Mouse (Mus musculus) hindbrain, embryonic 12.5 days (tissue): ENCODE measurements around the gene Slc16a12. TPM values are rescaled to one million over a fixed set of nuclear protein-coding genes. Genes with fewer than 3 reads are reported as not detected.
"Not testable (repeated sequence)": the region's sequence is repeated elsewhere in the genome, so short reads cannot be mapped to it uniquely, and the experiment has no call there.

Source experiments
- ATAC-seq: fragments of 200-750 bp; cut with Nextera tagmentation; 2 replicates; pipeline ENCODE4 v1.8.0; 2017; ENCODE audit warnings: moderate TSS enrichment; ENCODE audit not compliant: low FRiP score
- H3K27ac ChIP-seq: fragments of 300-500 bp; sonication (generic); 2 replicates; pipeline ENCODE4 v1.5.1; 2016; ENCODE audit warnings: mild to moderate bottlenecking
- H3K27me3 ChIP-seq: fragments of 300-500 bp; sonication (generic); 2 replicates; pipeline ENCODE4 v1.6.1; 2016; ENCODE audit warnings: mild to moderate bottlenecking
- H3K36me3 ChIP-seq: fragments of 300-500 bp; sonication (generic); 2 replicates; pipeline ENCODE4 v1.6.1; 2016; ENCODE audit warnings: mild to moderate bottlenecking
- H3K4me1 ChIP-seq: fragments of 300-500 bp; sonication (generic); 2 replicates; pipeline ENCODE4 v1.6.1; 2016
- H3K4me2 ChIP-seq: fragments of 300-500 bp; sonication (generic); replicated peaks from 2 replicates; pipeline ENCODE4 v1.6.1; 2016; ENCODE audit warnings: mild to moderate bottlenecking
- H3K4me3 ChIP-seq: fragments of 300-500 bp; sonication (generic); 2 replicates; pipeline ENCODE4 v1.5.1; 2016; ENCODE audit warnings: mild to moderate bottlenecking
- H3K9ac ChIP-seq: fragments of 300-500 bp; sonication (generic); 2 replicates; pipeline ENCODE4 v1.6.1; 2016; ENCODE audit warnings: mild to moderate bottlenecking, moderate library complexity
- H3K9me3 ChIP-seq: fragments of 300-500 bp; sonication (generic); replicated peaks from 2 replicates; pipeline ENCODE4 v1.6.1; 2016; ENCODE audit warnings: mild to moderate bottlenecking
- WGBS: fragments of 180-500 bp; shearing (Covaris S2); methylation state at CpG from one replicate; pipeline ENCODE4 v1.1.7; 2016; 5-methylcytosine and 5-hydroxymethylcytosine counted together
- polyA plus RNA-seq: library from polyadenylated mRNA; unstranded; fragments of >200 nt; fragmentation: Nextera tagmentation; extraction: Ambion mirVana; gene quantifications from 2 replicates; pipeline ENCODE4 v1.2.1, GENCODE M21; 2016

The Slc16a12 gene
- polyA plus RNA-seq, 1 experiment from 2014 or later: 2.5 TPM

GRCm38 (mm10) chr19:34751150-34751549 is 4.1 kb upstream of the Slc16a12 start:
- H3K9ac ChIP-seq: no peak overlapping the region
- ATAC-seq: no peak
- peaks cover 15% of the 10 kb centered on the region for H3K27me3 ChIP-seq
- H3K36me3 ChIP-seq: no peaks in the 10 kb centered on the region
- H3K4me2 ChIP-seq: no peak overlapping the region
- H3K4me1 ChIP-seq: 0 out of 2 replicates have a peak, but pooled peaks cover 9% of the 10 kb centered on the region
- H3K9me3 ChIP-seq: no peaks in the 10 kb centered on the region; the same call in 1 of the 2 replicates
- no peak overlapping the region for H3K4me3 ChIP-seq
- 84% methylated on average over 4 of the region's 4 CpGs for WGBS
- no peak overlapping the region for H3K27ac ChIP-seq

- H3K9ac ChIP-seq: no peak overlapping the region
- H3K36me3 ChIP-seq: no peaks in the 10 kb centered on the region
- no peak overlapping the region for H3K4me3 ChIP-seq
- H3K4me1 ChIP-seq: 0 out of 2 replicates have a peak, but pooled peaks cover 9% of the 10 kb centered on the region
- no peak overlapping the region for H3K27ac ChIP-seq
- peaks cover 15% of the 10 kb centered on the region for H3K27me3 ChIP-seq
- ATAC-seq: no peak
- 43% methylated on average over 2 of the region's 2 CpGs for WGBS
- H3K4me2 ChIP-seq: no peak overlapping the region
- no peaks in the 10 kb centered on the region for H3K9me3 ChIP-seq
These were observed 1.9 kb upstream of the Slc16a12 start for GRCm38 (mm10) chr19:34748992-34749391.

GRCm38 (mm10) chr19:34747969-34748368 is 880 bp upstream of the Slc16a12 start:
- H3K36me3 ChIP-seq, H3K4me2 ChIP-seq, H3K9me3 ChIP-seq, H3K4me3 ChIP-seq, H3K27ac ChIP-seq, H3K9ac ChIP-seq, ATAC-seq, H3K4me1 ChIP-seq: not testable (repeated sequence)
- peaks cover 15% of the 10 kb centered on the region for H3K27me3 ChIP-seq
- WGBS: 93% methylated on average over 6 of the region's 6 CpGs

- WGBS: 17% methylated on average over 9 of the region's 9 CpGs
- 0 out of 2 replicates have a peak, but pooled peaks cover 9% of the 10 kb centered on the region for H3K4me1 ChIP-seq
- H3K9me3 ChIP-seq: no peaks in the 10 kb centered on the region
- ATAC-seq: 0 out of 2 replicates have a peak, but pooled peaks have one; percentile 2
- H3K27ac ChIP-seq: no peak overlapping the region
- H3K27me3 ChIP-seq: peaks cover 15% of the 10 kb centered on the region
- H3K4me3 ChIP-seq: peak overlapping the region; percentile 66
- no peaks in the 10 kb centered on the region for H3K36me3 ChIP-seq
- H3K4me2 ChIP-seq: peak overlapping the region; percentile 100
- no peak overlapping the region for H3K9ac ChIP-seq
These were observed 888 bp downstream of the Slc16a12 start for GRCm38 (mm10) chr19:34746201-34746600.

- H3K9me3 ChIP-seq: no peaks in the 10 kb centered on the region
- H3K4me3 ChIP-seq: no peak overlapping the region
- WGBS: 84% methylated on average over 8 of the region's 8 CpGs
- no peak overlapping the region for H3K4me2 ChIP-seq
- H3K27me3 ChIP-seq: peaks cover 15% of the 10 kb centered on the region
- H3K27ac ChIP-seq: no peak overlapping the region
- no peaks in the 10 kb centered on the region for H3K36me3 ChIP-seq
- H3K9ac ChIP-seq: no peak overlapping the region
- H3K4me1 ChIP-seq: 0 out of 2 replicates have a peak, but pooled peaks cover 9% of the 10 kb centered on the region
- ATAC-seq: no peak
These were observed 2.1 kb downstream of the Slc16a12 start for GRCm38 (mm10) chr19:34745012-34745411.

- H3K9me3 ChIP-seq: no peaks in the 10 kb centered on the region
- H3K4me1 ChIP-seq: no peaks in the 10 kb centered on the region
- H3K9ac ChIP-seq: no peak overlapping the region
- H3K27me3 ChIP-seq: no peaks in the 10 kb centered on the region
- H3K4me2 ChIP-seq: no peak overlapping the region
- H3K4me3 ChIP-seq: no peak overlapping the region
- WGBS: 84% methylated on average over 3 of the region's 3 CpGs
- ATAC-seq: no peak
- H3K36me3 ChIP-seq: no peaks in the 10 kb centered on the region
- H3K27ac ChIP-seq: no peak overlapping the region
These were observed 9.2 kb downstream of the Slc16a12 start for GRCm38 (mm10) chr19:34737916-34738315.

GRCm38 (mm10) chr19:34735900-34736299 is 11.2 kb downstream of the Slc16a12 start:
- Histone ChIP-seq H3K27ac (no peak overlapping the region), H3K9me3 (no peaks in the 10 kb centered on the region), H3K4me3 (no peak overlapping the region), H3K36me3 (no peaks in the 10 kb centered on the region), H3K9ac (no peak overlapping the region), H3K4me2 (no peak overlapping the region), H3K27me3 (no peaks in the 10 kb centered on the region), H3K4me1 (no peaks in the 10 kb centered on the region)
- 92% methylated on average over 4 of the region's 4 CpGs for WGBS
- ATAC-seq: no peak

- Histone ChIP-seq H3K36me3 (no peaks in the 10 kb centered on the region), H3K4me2 (no peak overlapping the region), H3K27me3 (no peaks in the 10 kb centered on the region), H3K9me3 (no peaks in the 10 kb centered on the region), H3K27ac (no peak overlapping the region), H3K4me3 (no peak overlapping the region), H3K4me1 (no peaks in the 10 kb centered on the region), H3K9ac (no peak overlapping the region)
- 58% methylated on average over 3 of the region's 3 CpGs for WGBS
- ATAC-seq: no peak
These were observed 14.1 kb downstream of the Slc16a12 start for GRCm38 (mm10) chr19:34733020-34733419.

- no peak overlapping the region for H3K4me3 ChIP-seq
- H3K9ac ChIP-seq: no peak overlapping the region
- H3K27ac ChIP-seq: no peak overlapping the region
- WGBS: 71% methylated on average over 5 of the region's 5 CpGs
- no peak overlapping the region for H3K4me2 ChIP-seq
- H3K4me1 ChIP-seq: no peaks in the 10 kb centered on the region
- H3K36me3 ChIP-seq: no peaks in the 10 kb centered on the region
- H3K9me3 ChIP-seq: no peaks in the 10 kb centered on the region
- H3K27me3 ChIP-seq: no peaks in the 10 kb centered on the region
- ATAC-seq: no peak
These were observed 15.7 kb downstream of the Slc16a12 start for GRCm38 (mm10) chr19:34731356-34731755.

GRCm38 (mm10) chr19:34730584-34730983 is 16.5 kb downstream of the Slc16a12 start:
- Histone ChIP-seq H3K27ac (no peak overlapping the region), H3K9ac (no peak overlapping the region)

GRCm38 (mm10) chr19:34729505-34729904 is 17.6 kb downstream of the Slc16a12 start:
- Histone ChIP-seq H3K27me3 (no peaks in the 10 kb centered on the region), H3K4me2 (no peak overlapping the region), H3K36me3 (no peaks in the 10 kb centered on the region), H3K4me1 (no peaks in the 10 kb centered on the region), H3K9me3 (no peaks in the 10 kb centered on the region), H3K4me3 (no peak overlapping the region), H3K27ac (no peak overlapping the region), H3K9ac (no peak overlapping the region)
- WGBS: 85% methylated on average over 3 of the region's 3 CpGs
- no peak for ATAC-seq

More at GRCm38 (mm10) chr19:34730584-34730983, 16.5 kb downstream of the Slc16a12 start:
- no peaks in the 10 kb centered on the region for H3K4me1 ChIP-seq
- no peaks in the 10 kb centered on the region for H3K36me3 ChIP-seq
- H3K4me2 ChIP-seq: no peak overlapping the region
- no peak overlapping the region for H3K4me3 ChIP-seq
- H3K9me3 ChIP-seq: no peaks in the 10 kb centered on the region
- ATAC-seq: no peak
- H3K27me3 ChIP-seq: no peaks in the 10 kb centered on the region
- 95% methylated on average over 4 of the region's 4 CpGs for WGBS

- Histone ChIP-seq H3K9ac (no peak overlapping the region), H3K4me1 (no peaks in the 10 kb centered on the region), H3K4me2 (no peak overlapping the region), H3K27me3 (no peaks in the 10 kb centered on the region), H3K27ac (no peak overlapping the region), H3K4me3 (no peak overlapping the region), H3K36me3 (no peaks in the 10 kb centered on the region), H3K9me3 (no peaks in the 10 kb centered on the region)
- ATAC-seq: no peak
- WGBS: 82% methylated on average over 1 of the region's 1 CpGs
These were observed 20.7 kb downstream of the Slc16a12 start for GRCm38 (mm10) chr19:34726254-34726962.

GRCm38 (mm10) chr19:34725418-34725817 is 21.7 kb downstream of the Slc16a12 start:
- ATAC-seq: no peak
- Histone ChIP-seq H3K4me3 (no peak overlapping the region), H3K36me3 (no peaks in the 10 kb centered on the region), H3K9ac (no peak overlapping the region), H3K9me3 (no peaks in the 10 kb centered on the region), H3K4me1 (no peaks in the 10 kb centered on the region), H3K27me3 (no peaks in the 10 kb centered on the region), H3K27ac (no peak overlapping the region), H3K4me2 (no peak overlapping the region)
- 84% methylated on average over 5 of the region's 5 CpGs for WGBS
